Comparison of ENCODE assay signal across 21 mouse cellular contexts in the genomic region with DNA sequence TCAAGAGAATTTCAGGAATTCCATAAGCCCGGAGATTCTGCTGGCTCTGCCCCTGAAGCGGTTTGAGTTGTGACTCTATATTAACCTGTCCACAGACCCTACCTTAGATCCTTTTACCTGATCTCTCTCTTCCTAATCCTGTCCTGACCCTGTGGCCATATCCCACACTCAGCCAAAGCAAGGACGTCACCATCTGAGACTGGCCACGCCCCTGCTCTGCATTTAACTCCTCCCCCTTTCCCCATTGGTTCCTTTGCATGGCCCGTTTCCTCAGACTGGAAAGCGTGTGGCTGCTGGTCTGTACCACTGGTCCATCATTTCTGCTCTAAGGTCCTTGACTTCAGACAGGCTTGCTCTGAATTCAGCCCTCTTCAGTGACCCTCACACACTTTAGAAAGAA. TPM values are rescaled to one million over a fixed set of nuclear protein-coding genes. Genes with fewer than 3 reads are reported as not detected.
DNase-seq lines count a peak whose midpoint lies in the region; ATAC-seq and TF ChIP-seq lines count a peak whose summit lies in the region.
"Had no signal": no experiment of that assay in that cellular context is flagged by ENCODE, and none has a peak within 500 bp of the region (broad histone marks: within the 10 kb centered on the region; RNA-seq: fewer than 3 reads in every experiment).

No protein-coding gene starts in this region.

- no peak overlapping the region for H3K4me2 ChIP-seq in forebrain, embryonic 14.5 days (ENCODE audit: low read length)
- no peak overlapping the region for H3K4me2 ChIP-seq in forebrain, postnatal 0 days (ENCODE audit: low read depth)
- H3K4me2 ChIP-seq in lung, embryonic 14.5 days, result no peak overlapping the region
- H3K4me2 ChIP-seq: embryonic facial prominence, embryonic 15.5 days; heart, embryonic 11.5 days; neural tube, embryonic 12.5 days had no signal

- WGBS in forebrain, embryonic 14.5 days, result 17% methylated on average over 6 of the region's 6 CpGs
- 25% methylated on average over 6 of the region's 6 CpGs for WGBS in forebrain, postnatal 0 days
- WGBS in lung, embryonic 14.5 days, result 27% methylated on average over 6 of the region's 6 CpGs

- in situ Hi-C loops in ES-E14 (cut with MboI; ENCODE audit: low sequenced_read_pairs in 2 of 2, unreplicated experiment in 2 of 2), result no loop called here

- no peaks in the 10 kb centered on the region for H3K9me3 ChIP-seq in forebrain, embryonic 14.5 days (replicated peaks; ENCODE audit: control insufficient read depth, low read length)
- H3K9me3 ChIP-seq in forebrain, postnatal 0 days (ENCODE audit: low read length), result no peaks in the 10 kb centered on the region
- no peaks in the 10 kb centered on the region for H3K9me3 ChIP-seq in lung, embryonic 14.5 days (ENCODE audit: low read depth, low read length)
- no peaks in the 10 kb centered on the region for H3K9me3 ChIP-seq in ES-E14 (ENCODE audit: control insufficient read depth, insufficient read depth, low read depth, low read length)
- H3K9me3 ChIP-seq: embryonic facial prominence, embryonic 15.5 days; neural tube, embryonic 12.5 days had no signal

- H3K27me3 ChIP-seq in forebrain, embryonic 14.5 days (replicated peaks; ENCODE audit: control insufficient read depth, insufficient read depth, low read length), result no peaks in the 10 kb centered on the region
- H3K27me3 ChIP-seq in forebrain, postnatal 0 days (ENCODE audit: insufficient read depth, low read length), result no peaks in the 10 kb centered on the region
- no peaks in the 10 kb centered on the region for H3K27me3 ChIP-seq in lung, embryonic 14.5 days (ENCODE audit: insufficient read depth, low read length)
- H3K27me3 ChIP-seq: embryonic facial prominence, embryonic 15.5 days; neural tube, embryonic 12.5 days had no signal

- ATAC-seq in forebrain, embryonic 14.5 days, result 0 out of 2 replicates have a peak, but pooled peaks have one; percentile 22
- ATAC-seq in forebrain, postnatal 0 days, result no peak
- ATAC-seq in lung, embryonic 14.5 days (ENCODE audit: insufficient read depth), result peak; percentile 66; the same call in 1 of the 2 replicates
- ATAC-seq in megakaryocyte progenitor cell, adult 5-6 weeks (replicated peaks; ENCODE audit: poor library complexity), result peak; percentile 43; the same call in 1 of the 2 replicates
- ATAC-seq: CD4-positive, CD25-positive, alpha-beta regulatory T cell, adult 4 months; midbrain, embryonic 16.5 days had no signal

- no peak overlapping the region for H3K4me3 ChIP-seq in forebrain, embryonic 14.5 days (ENCODE audit: low read depth, low read length)
- H3K4me3 ChIP-seq in forebrain, postnatal 0 days (ENCODE audit: low read depth, low read length), result no peak overlapping the region
- H3K4me3 ChIP-seq in lung, embryonic 14.5 days (ENCODE audit: low read depth, low read length), result no peak overlapping the region
- 0 out of 4 replicates have a peak overlapping the region, but pooled peaks have one; percentile 5 to 18 for H3K4me3 ChIP-seq in ES-E14 (ENCODE audit: insufficient read depth in 1 of 2, low read depth in 1 of 2, low read length in 2 of 2, poor library complexity in 1 of 2, severe bottlenecking in 1 of 2)
- H3K4me3 ChIP-seq: embryonic facial prominence, embryonic 15.5 days; neural tube, embryonic 12.5 days had no signal

- H3K4me1 ChIP-seq in forebrain, embryonic 14.5 days (ENCODE audit: control insufficient read depth, insufficient read depth, low read length), result no peaks in the 10 kb centered on the region
- H3K4me1 ChIP-seq in forebrain, postnatal 0 days (ENCODE audit: insufficient read depth), result no peaks in the 10 kb centered on the region
- H3K4me1 ChIP-seq in lung, embryonic 14.5 days (ENCODE audit: insufficient read depth), result no peaks in the 10 kb centered on the region
- H3K4me1 ChIP-seq in ES-E14 (ENCODE audit: control insufficient read depth in 2 of 2, insufficient read depth in 2 of 2, low read length in 2 of 2, poor library complexity in 1 of 2), result peaks cover 2 to 14% of the 10 kb centered on the region in 2 experiments; a peak in 2 of 4 replicates
- H3K4me1 ChIP-seq: embryonic facial prominence, embryonic 15.5 days; neural tube, embryonic 12.5 days had no signal

- no peak overlapping the region for H3K27ac ChIP-seq in forebrain, embryonic 14.5 days (ENCODE audit: low read depth, low read length)
- no peak overlapping the region for H3K27ac ChIP-seq in forebrain, postnatal 0 days (ENCODE audit: low read depth, low read length)
- no peak overlapping the region for H3K27ac ChIP-seq in lung, embryonic 14.5 days (ENCODE audit: low read depth)
- no peak overlapping the region for H3K27ac ChIP-seq in ES-E14 (ENCODE audit: insufficient read depth, low read depth, low read length, poor library complexity, severe bottlenecking)
- H3K27ac ChIP-seq: embryonic facial prominence, embryonic 15.5 days; neural tube, embryonic 12.5 days had no signal

- H3K9ac ChIP-seq in forebrain, embryonic 14.5 days (ENCODE audit: low read length), result no peak overlapping the region
- H3K9ac ChIP-seq in forebrain, postnatal 0 days, result no peak overlapping the region
- no peak overlapping the region for H3K9ac ChIP-seq in lung, embryonic 14.5 days
- H3K9ac ChIP-seq in ES-E14 (ENCODE audit: insufficient read depth, low read depth, low read length, poor library complexity, severe bottlenecking), result no peak overlapping the region
- H3K9ac ChIP-seq: embryonic facial prominence, embryonic 15.5 days; neural tube, embryonic 12.5 days had no signal

- no peak for TF ChIP-seq CTCF in forebrain, postnatal 0 days (IDR thresholded peaks at IDR 0.05; ENCODE audit: low read depth)
- no peak for TF ChIP-seq CTCF in lung, embryonic 14.5 days (IDR thresholded peaks at IDR 0.05; ENCODE audit: low read depth)

- H3K36me3 ChIP-seq in forebrain, embryonic 14.5 days (ENCODE audit: control insufficient read depth, insufficient read depth, low read length), result peaks cover 84% of the 10 kb centered on the region
- peaks cover 61% of the 10 kb centered on the region for H3K36me3 ChIP-seq in forebrain, postnatal 0 days (ENCODE audit: insufficient read depth)
- H3K36me3 ChIP-seq in lung, embryonic 14.5 days (ENCODE audit: insufficient read depth), result peaks cover 50% of the 10 kb centered on the region
- H3K36me3 ChIP-seq in ES-E14 (ENCODE audit: control insufficient read depth, insufficient read depth, low read length, poor library complexity, severe bottlenecking), result peaks cover 36% of the 10 kb centered on the region

- no peak for DNase-seq in forebrain, embryonic 14.5 days (ENCODE audit: low spot score)
- no peak for DNase-seq in forebrain, postnatal 0 days
- peak; percentile 35 for DNase-seq in lung, embryonic 14.5 days
- no peak for DNase-seq in lung, postnatal 14 days
- peak; percentile 91 for DNase-seq in ES-E14 (ENCODE audit: low read depth, low spot score)
- DNase-seq in spleen, adult 12 weeks (ENCODE audit: low spot score), result no peak
- DNase-seq: adrenal gland, adult 2 months; cerebellum, adult 9-10 months; gastrocnemius, postnatal 25 days; heart, postnatal 4 days; kidney, adult 11 months; retina, postnatal 1 day had no signal

TF ChIP-seq in ES-E14, 5 proteins besides CTCF, POLR2A, EP300 and RAD21:
- no peak for TF ChIP-seq ZNF384 (IDR thresholded peaks at IDR 0.05; ENCODE audit: low read depth, low read length)
- TF ChIP-seq ZC3H11A (IDR thresholded peaks at IDR 0.05; ENCODE audit: borderline replicate concordance, low read depth, low read length), result no peak
- no peak for TF ChIP-seq MAFK (IDR thresholded peaks at IDR 0.05; ENCODE audit: insufficient read depth, low read depth, low read length)
- TF ChIP-seq HCFC1 (IDR thresholded peaks at IDR 0.05; ENCODE audit: borderline replicate concordance, insufficient read depth, low read length), result no peak
- no peak for TF ChIP-seq CHD2 (IDR thresholded peaks at IDR 0.05; ENCODE audit: low read depth, low read length)

RNA-seq across cellular contexts. Expression of gene Ltbp4, which starts 8.0 kb away (rescaled TPM):
- 8.0 and 11.0 TPM in 2 replicates for polyA plus RNA-seq in forebrain, embryonic 14.5 days (2014; fragmentation: Nextera tagmentation; extraction: Ambion mirVana)
- 13.4 and 26.7 TPM in 2 replicates for total RNA-seq in forebrain, postnatal 0 days (2014; rRNA removed)
- polyA plus RNA-seq in forebrain, postnatal 0 days (2015; fragmentation: Nextera tagmentation; extraction: Ambion mirVana), result 8.3 and 11.7 TPM in 2 replicates
- polyA plus RNA-seq in lung, embryonic 14.5 days (2014; fragmentation: Nextera tagmentation; extraction: Ambion mirVana), result 73.5 and 86.0 TPM in 2 replicates
- total RNA-seq in ES-E14 (2012; rRNA removed), result 65.8 and 114 TPM in 2 replicates
- total RNA-seq in megakaryocyte progenitor cell, adult 5-6 weeks (2015), result 0.05 TPM in 1 of 2 replicates, not detected in the other
- total RNA-seq in megakaryocyte progenitor cell, adult 5-6 weeks (2017), result not detected in 2 replicates
- total RNA-seq: megakaryocyte, adult 5-6 weeks had no signal

RNA-seq across cellular contexts. Expression of gene Shkbp1, which starts 10.4 kb away (rescaled TPM):
- polyA plus RNA-seq in forebrain, embryonic 14.5 days (2014; fragmentation: Nextera tagmentation; extraction: Ambion mirVana), result 52.4 and 66.4 TPM in 2 replicates
- total RNA-seq in forebrain, postnatal 0 days (2014; rRNA removed), result 30.2 and 35.6 TPM in 2 replicates
- polyA plus RNA-seq in forebrain, postnatal 0 days (2015; fragmentation: Nextera tagmentation; extraction: Ambion mirVana), result 31.8 and 33.1 TPM in 2 replicates
- polyA plus RNA-seq in lung, embryonic 14.5 days (2014; fragmentation: Nextera tagmentation; extraction: Ambion mirVana), result 45.1 and 53.5 TPM in 2 replicates
- 28.8 and 45.5 TPM in 2 replicates for total RNA-seq in ES-E14 (2012; rRNA removed)
- 18.8 and 23.9 TPM in 2 replicates for total RNA-seq in megakaryocyte progenitor cell, adult 5-6 weeks (2015)
- total RNA-seq in megakaryocyte progenitor cell, adult 5-6 weeks (2017), result 10.7 and 11.0 TPM in 2 replicates

RNA-seq across cellular contexts. Expression of gene Gm20479, which starts 11.8 kb away (rescaled TPM):
- 0.38 TPM in 1 of 2 replicates, not detected in the other for polyA plus RNA-seq in forebrain, embryonic 14.5 days (2014; fragmentation: Nextera tagmentation; extraction: Ambion mirVana)
- not detected in 2 replicates for total RNA-seq in forebrain, postnatal 0 days (2014; rRNA removed)
- polyA plus RNA-seq in forebrain, postnatal 0 days (2015; fragmentation: Nextera tagmentation; extraction: Ambion mirVana), result not detected in 2 replicates
- polyA plus RNA-seq in lung, embryonic 14.5 days (2014; fragmentation: Nextera tagmentation; extraction: Ambion mirVana), result 0.73 and 1.6 TPM in 2 replicates
- 1.4 and 1.5 TPM in 2 replicates for total RNA-seq in ES-E14 (2012; rRNA removed)
- not detected in 2 replicates for total RNA-seq in megakaryocyte progenitor cell, adult 5-6 weeks (2015)
- total RNA-seq in megakaryocyte progenitor cell, adult 5-6 weeks (2017), result not detected in 2 replicates
- total RNA-seq: gastrocnemius, postnatal 25 days; left cerebral cortex, postnatal 14 days; liver, adult 2 months; megakaryocyte, adult 5-6 weeks had no signal
- polyA plus RNA-seq: CD4-positive, CD25-positive, alpha-beta regulatory T cell, adult 4 months; liver, adult 2 months; midbrain, embryonic 16.5 days; neural tube, embryonic 12.5 days had no signal

Comparison
In these comparisons a context has a peak if more than half of its experiments do, and no peak if none do; other contexts are left out.
1. DNase-seq: peak in lung, embryonic 14.5 days (single experiment) and ES-E14 (single experiment); none in forebrain, embryonic 14.5 days (single experiment), forebrain, postnatal 0 days (single experiment), lung, postnatal 14 days (single experiment) and spleen, adult 12 weeks (single experiment).
2. H3K4me3 ChIP-seq: peak in ES-E14 (2 of 2); none in forebrain, embryonic 14.5 days (single experiment), forebrain, postnatal 0 days (single experiment) and lung, embryonic 14.5 days (single experiment).
3. RNA of gene Ltbp4, which starts 8.0 kb away (total RNA-seq): 65.8 to 114 TPM in ES-E14 and 13.4 to 26.7 TPM in forebrain, postnatal 0 days; 0.05 TPM in megakaryocyte progenitor cell, adult 5-6 weeks; every median in the first group is over 10 times any median in the second.